Comparison of ENCODE assay signal across 8 mouse cellular contexts in genomic region chr11:50559108-50559507, GRCm38 (mm10). TPM values are rescaled to one million over a fixed set of nuclear protein-coding genes. Genes with fewer than 3 reads are reported as not detected.
A peak's percentile ranks its signal among the peaks of the same experiment; 100 is the strongest.
DNase-seq lines count a peak whose midpoint lies in the region; ATAC-seq and TF ChIP-seq lines count a peak whose summit lies in the region.

No protein-coding gene starts in this region.

- H3K4me1 ChIP-seq in liver, postnatal 0 days (ENCODE audit: insufficient read depth), result no peaks in the 10 kb centered on the region
- H3K4me1 ChIP-seq in liver, embryonic 11.5 days (replicated peaks; ENCODE audit: control insufficient read depth, insufficient read depth, low read length), result no peaks in the 10 kb centered on the region
- H3K4me1 ChIP-seq in neural tube, embryonic 11.5 days (ENCODE audit: control insufficient read depth, insufficient read depth, low read length), result no peaks in the 10 kb centered on the region

- peak; percentile 16 for DNase-seq in cerebellum, adult 8-10 months
- DNase-seq in cerebellum, postnatal 4 days (ENCODE audit: low spot score in 2 of 2), result no peak
- no peak for DNase-seq in liver, postnatal 0 days
- DNase-seq in liver, embryonic 11.5 days (ENCODE audit: low spot score), result no peak
- DNase-seq in forelimb bud, embryonic 11.5 days (ENCODE audit: low read depth, low spot score), result peak; percentile 27
- peak; percentile 25 for DNase-seq in neural tube, embryonic 11.5 days (ENCODE audit: low spot score)
- DNase-seq in urinary bladder, postnatal 14 days (ENCODE audit: low spot score), result no peak

- H3K27ac ChIP-seq in liver, postnatal 0 days (ENCODE audit: low read depth), result no peak overlapping the region
- no peak overlapping the region for H3K27ac ChIP-seq in liver, embryonic 11.5 days (ENCODE audit: low read depth, low read length)
- H3K27ac ChIP-seq in neural tube, embryonic 11.5 days (ENCODE audit: low read depth, low read length), result no peak overlapping the region

- H3K9ac ChIP-seq in liver, postnatal 0 days (replicated peaks), result no peak overlapping the region
- H3K9ac ChIP-seq in liver, embryonic 11.5 days (ENCODE audit: low read depth, low read length), result no peak overlapping the region
- H3K9ac ChIP-seq in neural tube, embryonic 11.5 days (ENCODE audit: low read length), result no peak overlapping the region

- no peaks in the 10 kb centered on the region for H3K27me3 ChIP-seq in liver, postnatal 0 days (ENCODE audit: insufficient read depth, low read length)
- H3K27me3 ChIP-seq in liver, embryonic 11.5 days (replicated peaks; ENCODE audit: control insufficient read depth, insufficient read depth, low read length), result no peaks in the 10 kb centered on the region
- no peaks in the 10 kb centered on the region for H3K27me3 ChIP-seq in neural tube, embryonic 11.5 days (ENCODE audit: control insufficient read depth, insufficient read depth, low read length)

- H3K4me3 ChIP-seq in liver, postnatal 0 days (ENCODE audit: low read depth, low read length), result no peak overlapping the region
- no peak overlapping the region for H3K4me3 ChIP-seq in liver, embryonic 11.5 days (ENCODE audit: low read depth, low read length)
- no peak overlapping the region for H3K4me3 ChIP-seq in neural tube, embryonic 11.5 days (ENCODE audit: low read depth, low read length)

- WGBS in liver, postnatal 0 days (ENCODE audit: insufficient replicate concordance), result 35% methylated on average over 4 of the region's 4 CpGs
- 32% methylated on average over 4 of the region's 4 CpGs for WGBS in liver, embryonic 11.5 days
- WGBS in neural tube, embryonic 11.5 days, result 36% methylated on average over 4 of the region's 4 CpGs

- no peaks in the 10 kb centered on the region for H3K9me3 ChIP-seq in liver, postnatal 0 days (ENCODE audit: low read length)
- no peaks in the 10 kb centered on the region for H3K9me3 ChIP-seq in liver, embryonic 11.5 days (ENCODE audit: control insufficient read depth, low read length)
- no peaks in the 10 kb centered on the region for H3K9me3 ChIP-seq in neural tube, embryonic 11.5 days (ENCODE audit: control insufficient read depth, low read length)

- TF ChIP-seq CTCF in liver, postnatal 0 days (IDR thresholded peaks at IDR 0.05; ENCODE audit: low read depth), result peak; percentile 77

- H3K36me3 ChIP-seq in liver, postnatal 0 days (replicated peaks; ENCODE audit: insufficient read depth, low read length), result no peaks in the 10 kb centered on the region
- H3K36me3 ChIP-seq in liver, embryonic 11.5 days (ENCODE audit: control insufficient read depth, insufficient read depth, low read length), result no peaks in the 10 kb centered on the region
- H3K36me3 ChIP-seq in neural tube, embryonic 11.5 days (ENCODE audit: control insufficient read depth, insufficient read depth, low read length), result no peaks in the 10 kb centered on the region

- H3K4me2 ChIP-seq in liver, postnatal 0 days (ENCODE audit: low read depth, low read length), result no peak overlapping the region
- H3K4me2 ChIP-seq in liver, embryonic 11.5 days, result no peak overlapping the region
- H3K4me2 ChIP-seq in neural tube, embryonic 11.5 days (ENCODE audit: low read depth), result no peak overlapping the region

- ATAC-seq in liver, postnatal 0 days, result no peak
- ATAC-seq in liver, embryonic 11.5 days (replicated peaks; ENCODE audit: low FRiP score), result no peak
- no peak for ATAC-seq in neural tube, embryonic 11.5 days (ENCODE audit: insufficient read depth, low FRiP score, low TSS enrichment)
- no peak for ATAC-seq in inflammation-experienced regulatory T-cells, adult 6 months

- TF ChIP-seq EP300 in liver, postnatal 0 days (IDR thresholded peaks at IDR 0.05; ENCODE audit: low read depth), result no peak

RNA-seq across cellular contexts. Expression of gene Adamts2, which starts 42.8 kb away (rescaled TPM):
- polyA plus RNA-seq in liver, postnatal 0 days (2015; fragmentation: Nextera tagmentation; extraction: Ambion mirVana), result 2.2 and 2.3 TPM in 2 replicates
- polyA plus RNA-seq in liver, embryonic 11.5 days (2014; fragmentation: Nextera tagmentation; extraction: Ambion mirVana), result 3.4 and 4.2 TPM in 2 replicates
- 1.1 and 2.1 TPM in 2 replicates for polyA plus RNA-seq in neural tube, embryonic 11.5 days (2014; fragmentation: Nextera tagmentation; extraction: Ambion mirVana)
- not detected for polyA plus RNA-seq in inflammation-experienced regulatory T-cells, adult 6 months (2017; shearing (Covaris generic))

Comparison
In these comparisons a context has a peak if more than half of its experiments do, and no peak if none do; other contexts are left out.
1. DNase-seq: peak in cerebellum, adult 8-10 months (single experiment), forelimb bud, embryonic 11.5 days (single experiment) and neural tube, embryonic 11.5 days (single experiment); none in cerebellum, postnatal 4 days (0 of 2), liver, postnatal 0 days (single experiment), liver, embryonic 11.5 days (single experiment) and urinary bladder, postnatal 14 days (single experiment).